Mouse (Mus musculus) embryo, embryonic 10.5 days (tissue): Measurements from ENCODE around the gene Ghrhr.

Experiments used
- DNase-seq: peaks from one replicate; pipeline ENCODE4 v3.0.0-alpha.2; 2015; ENCODE audit warnings: low spot score

Gene Ghrhr

DNA sequence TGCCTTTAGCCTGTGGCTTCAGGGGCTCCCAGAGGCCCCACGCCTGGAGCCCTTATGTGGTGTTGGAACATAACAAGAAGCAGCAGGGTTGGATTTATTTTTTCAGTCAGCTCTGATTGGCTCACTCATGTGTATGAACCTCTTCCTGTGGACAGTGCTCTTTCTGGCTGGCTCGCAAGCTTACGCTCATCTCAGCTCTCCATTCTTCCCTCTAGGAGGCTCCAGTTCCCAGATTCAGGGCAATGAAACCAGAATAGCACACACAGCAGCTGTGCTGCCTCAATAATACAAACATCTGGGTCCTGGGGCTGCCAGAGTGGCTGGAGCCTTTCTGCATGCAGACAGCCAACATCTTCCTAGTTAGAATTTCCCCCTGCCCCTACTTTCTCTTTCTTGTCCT, 20.1 kb downstream of the Ghrhr start:
- peak; percentile 41 for DNase-seq

DNA sequence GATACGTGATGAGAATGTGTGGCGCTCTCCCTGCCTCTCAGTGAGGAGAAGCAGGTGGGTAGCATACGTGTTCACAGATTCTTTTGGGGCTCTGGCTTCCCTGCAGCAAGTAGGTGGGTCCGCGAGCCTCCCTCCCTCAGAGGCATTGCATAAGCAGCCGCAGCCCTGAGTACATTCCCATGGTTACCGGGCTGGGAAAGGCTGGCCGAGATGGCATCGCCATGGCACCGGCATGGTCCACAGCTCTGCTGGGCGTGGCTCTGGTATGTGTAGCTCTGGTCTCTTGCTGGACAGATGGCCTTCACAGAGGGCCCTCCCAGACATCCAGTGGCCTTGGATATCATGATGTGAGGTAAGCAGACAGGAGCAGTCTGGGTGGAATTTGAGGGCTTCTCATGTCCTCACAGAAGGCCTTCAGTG, 20.5 kb downstream of the Ghrhr start:
- peak; percentile 17 for DNase-seq

DNA sequence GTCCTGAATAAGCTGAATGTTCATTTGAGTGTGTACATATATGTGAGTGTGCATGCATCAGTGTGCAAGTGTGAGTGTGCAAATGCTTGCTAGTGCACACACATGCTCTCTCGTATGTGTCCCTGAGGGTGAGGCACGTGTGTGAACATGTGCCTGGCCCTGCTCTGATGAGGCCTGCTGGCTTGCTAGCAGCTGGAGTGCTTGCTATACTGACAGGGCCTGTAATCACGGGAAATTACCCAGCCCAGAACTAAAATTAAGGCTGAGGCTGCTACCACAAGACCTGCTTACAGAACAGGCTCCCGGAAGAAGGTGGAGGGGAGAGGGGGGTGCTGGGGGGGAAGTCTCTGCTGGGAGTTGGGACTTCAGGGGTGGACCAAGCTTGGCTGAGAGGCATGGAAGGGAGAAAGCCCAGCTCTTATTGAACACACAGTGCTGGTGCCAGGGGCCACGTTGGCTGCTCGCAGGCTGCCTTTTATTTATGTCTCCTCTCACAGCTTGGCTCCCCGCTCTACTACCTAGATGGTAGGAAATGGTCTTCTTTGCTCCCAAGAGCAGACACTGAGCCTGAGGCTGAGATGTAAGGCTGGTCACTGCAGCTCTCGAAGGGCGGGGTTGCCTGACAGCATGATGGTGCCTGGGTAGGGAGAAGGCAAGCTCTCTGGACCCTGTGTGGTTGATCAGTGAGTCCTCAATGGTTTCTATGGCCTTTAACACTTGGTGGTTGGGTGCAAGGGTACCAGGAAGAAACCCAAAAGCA, 23.0 kb downstream of the Ghrhr start:
- DNase-seq, result no peak

DNA sequence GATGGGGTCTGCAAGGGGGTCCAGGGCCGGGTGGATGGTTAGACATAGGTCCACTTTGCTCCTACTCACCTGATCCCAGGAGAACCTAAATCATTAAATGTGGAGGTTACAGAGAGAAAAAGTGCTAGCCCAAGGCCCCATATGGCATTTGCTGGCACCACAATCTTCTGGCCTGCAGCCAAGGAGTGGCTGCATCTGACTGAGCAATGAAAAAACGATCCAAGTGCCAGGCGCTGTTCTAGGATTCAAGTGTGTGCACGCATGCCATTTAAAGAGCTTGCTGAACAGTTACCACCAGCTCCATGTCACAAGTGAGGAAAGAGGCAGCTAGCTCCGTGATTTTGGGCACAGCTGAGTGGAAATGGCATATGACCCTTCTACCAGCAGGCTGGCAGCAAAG, 23.8 kb downstream of the Ghrhr start:
- DNase-seq, result no peak

DNA sequence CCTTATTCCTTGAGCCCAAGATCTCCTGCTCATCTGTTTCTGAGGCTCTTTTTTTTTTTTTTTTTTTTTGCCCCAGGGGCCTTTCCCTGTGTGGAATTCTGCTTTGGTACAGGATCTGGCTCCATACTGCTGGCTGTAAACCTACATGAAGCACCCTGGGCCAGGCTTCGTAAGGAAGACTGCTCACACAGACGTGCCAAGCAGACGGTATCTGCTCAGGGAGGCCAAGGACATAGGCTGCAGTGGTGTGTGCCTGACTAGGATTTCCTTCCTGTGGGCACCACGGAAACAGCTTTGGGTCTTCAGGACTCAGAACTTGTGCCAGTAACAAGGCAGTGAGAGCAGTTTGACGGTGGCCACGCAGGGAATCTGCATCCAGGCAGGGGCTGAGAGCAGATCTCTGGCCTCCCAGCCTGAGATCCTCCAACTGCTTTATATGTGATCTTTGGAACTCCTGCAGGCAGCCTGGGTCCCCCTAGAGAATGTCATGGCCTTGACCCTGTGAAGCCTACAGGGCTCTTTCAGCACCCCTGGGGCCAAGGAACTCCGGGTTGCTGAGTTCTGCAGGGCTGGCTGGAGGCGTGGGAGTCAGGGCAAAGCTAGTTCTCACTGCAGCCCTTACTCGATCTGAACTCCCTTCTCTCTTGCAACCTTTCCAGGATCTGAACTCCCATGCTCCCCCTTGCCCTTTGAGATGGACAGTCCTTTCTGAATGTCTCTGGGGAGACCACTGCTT, 26.1 kb downstream of the Ghrhr start:
- no peak for DNase-seq

DNA sequence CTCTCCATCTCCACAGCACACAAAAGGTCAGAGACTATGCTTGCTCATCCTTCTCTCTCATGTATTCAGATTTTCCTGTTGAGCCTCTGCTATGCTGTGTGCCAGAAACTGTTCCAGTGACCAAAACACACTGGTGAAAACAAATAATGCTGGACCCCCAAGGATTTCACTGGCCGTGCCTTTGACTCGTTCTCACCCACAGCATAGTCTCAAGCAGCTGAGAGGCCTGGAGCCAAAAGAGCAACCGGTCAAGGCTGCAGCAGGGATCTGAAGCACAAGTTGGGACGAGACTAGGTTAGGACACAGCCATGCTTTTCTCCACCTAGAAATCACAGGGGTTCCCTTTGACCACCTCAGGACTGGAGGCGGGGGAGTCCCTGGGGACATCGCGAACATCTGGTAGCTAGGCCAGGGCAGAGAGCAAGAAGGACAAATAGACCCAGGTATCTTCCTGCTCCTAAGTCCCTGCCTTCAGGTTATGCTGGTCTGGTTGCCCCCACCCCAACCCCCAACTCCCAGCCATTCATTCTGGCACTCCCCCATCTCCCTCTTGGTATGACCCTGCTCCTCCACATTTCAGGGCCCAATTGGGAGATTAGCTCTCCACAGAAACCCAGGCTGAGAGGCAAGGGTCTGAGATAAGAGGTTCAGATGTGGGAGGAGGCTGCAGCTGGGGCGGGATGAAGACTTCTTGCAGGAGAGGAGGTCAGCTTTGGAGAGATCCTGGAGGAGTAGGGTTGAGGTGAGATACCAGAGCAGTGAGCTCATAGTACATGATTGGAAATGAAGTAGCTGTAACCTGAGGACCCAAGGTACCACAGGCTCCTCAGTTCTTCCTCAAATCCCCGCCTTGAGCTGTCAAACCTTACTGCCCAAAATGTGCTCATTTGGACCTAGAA, 27.6 kb downstream of the Ghrhr start:
- no peak for DNase-seq

DNA sequence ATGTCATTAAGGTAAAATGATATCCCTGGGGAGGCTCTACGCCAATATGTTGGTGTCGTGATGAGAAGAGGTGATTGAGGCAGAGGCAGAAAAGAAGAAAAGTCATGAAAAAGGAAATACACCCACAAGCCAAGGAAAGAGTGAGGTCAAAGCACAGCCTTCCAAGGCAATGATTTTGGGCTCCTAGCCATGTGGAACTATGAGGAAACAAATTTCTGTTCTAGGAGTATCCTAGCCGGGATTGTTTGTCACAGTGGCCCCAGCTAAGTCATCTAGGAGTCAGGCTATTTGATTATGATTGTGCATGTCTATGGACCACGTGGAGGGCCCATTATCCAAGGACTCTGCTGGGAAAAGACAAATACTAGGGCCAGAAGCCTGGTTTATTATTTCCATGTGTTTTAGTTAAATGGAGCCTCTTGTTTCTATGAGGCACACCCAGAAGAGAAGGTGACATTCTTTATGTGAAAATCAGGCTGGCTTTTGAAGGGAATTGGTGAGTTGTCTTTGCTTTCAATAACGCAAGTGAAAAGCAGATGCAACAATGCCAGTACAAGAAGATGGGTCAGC, 28.4 kb downstream of the Ghrhr start:
- no peak for DNase-seq

DNA sequence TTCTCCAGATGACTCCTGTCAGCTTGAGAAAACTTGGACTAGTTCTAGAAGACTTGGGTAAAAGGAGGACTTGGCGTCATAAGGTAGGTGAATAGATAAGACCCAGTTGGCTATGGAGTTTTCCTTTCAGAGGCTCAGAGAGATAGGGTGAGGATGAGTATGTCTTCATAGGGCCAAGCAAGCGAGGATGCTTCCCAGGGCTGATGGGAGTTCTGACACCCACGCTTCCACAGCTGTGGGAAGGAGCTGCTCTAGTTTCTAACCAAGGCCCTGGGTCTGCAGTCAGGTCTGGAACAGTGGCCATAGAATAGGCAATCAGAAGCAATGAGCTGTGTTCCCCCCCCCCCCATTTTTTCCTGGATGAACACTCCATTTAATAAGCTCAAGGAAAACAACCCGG, 31.2 kb downstream of the Ghrhr start:
- no peak for DNase-seq

DNA sequence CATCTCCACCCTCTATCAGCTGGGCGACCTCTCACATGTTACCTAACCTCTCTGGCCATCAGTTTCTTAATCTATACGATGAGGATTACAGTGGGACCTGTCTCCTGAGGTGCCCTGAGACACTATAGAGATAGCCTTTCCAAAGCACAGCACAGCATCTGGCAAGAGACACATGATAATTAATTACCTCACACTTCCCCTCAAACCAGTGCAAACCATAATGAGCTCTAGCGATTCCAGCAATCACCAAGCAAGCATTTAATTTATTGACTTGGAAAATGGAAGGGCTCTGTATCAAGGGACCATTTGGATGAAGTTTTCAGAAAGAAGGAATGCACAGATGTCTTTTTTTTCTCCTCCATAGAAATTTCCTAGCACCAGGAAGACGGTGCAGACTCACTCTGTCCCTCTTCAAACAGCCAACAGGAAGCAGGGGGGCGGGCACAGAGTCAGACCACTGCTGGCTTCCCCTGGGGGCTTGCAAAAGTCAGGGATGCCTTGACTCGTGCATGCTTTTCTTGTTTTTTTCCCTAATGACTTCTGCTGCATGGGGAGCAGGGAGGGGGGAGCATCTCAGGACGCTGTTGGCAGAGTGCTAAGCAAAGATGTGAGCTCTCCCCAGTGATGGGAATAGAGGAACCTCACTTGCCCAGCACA, 34.2 kb downstream of the Ghrhr start:
- DNase-seq, result no peak

DNA sequence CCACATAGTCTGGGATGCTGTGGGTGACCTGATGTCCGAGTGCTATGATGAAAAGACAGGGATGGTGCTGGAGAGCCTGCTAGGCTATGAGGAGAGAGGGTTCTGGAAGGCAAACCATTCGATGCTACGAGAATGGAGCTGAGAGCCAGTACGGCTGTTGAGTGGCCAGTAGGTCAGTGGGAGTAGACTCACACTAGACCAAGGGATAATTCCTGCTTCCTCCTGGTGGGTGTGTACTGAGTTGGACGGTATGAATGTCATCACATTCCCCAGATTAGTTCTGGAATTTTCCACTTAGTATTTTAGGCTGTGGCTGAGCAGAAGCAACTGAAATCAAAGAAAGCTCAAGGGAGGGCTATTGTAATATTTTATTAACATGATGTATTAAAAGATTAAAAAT, 34.9 kb downstream of the Ghrhr start:
- DNase-seq, result no peak

DNA sequence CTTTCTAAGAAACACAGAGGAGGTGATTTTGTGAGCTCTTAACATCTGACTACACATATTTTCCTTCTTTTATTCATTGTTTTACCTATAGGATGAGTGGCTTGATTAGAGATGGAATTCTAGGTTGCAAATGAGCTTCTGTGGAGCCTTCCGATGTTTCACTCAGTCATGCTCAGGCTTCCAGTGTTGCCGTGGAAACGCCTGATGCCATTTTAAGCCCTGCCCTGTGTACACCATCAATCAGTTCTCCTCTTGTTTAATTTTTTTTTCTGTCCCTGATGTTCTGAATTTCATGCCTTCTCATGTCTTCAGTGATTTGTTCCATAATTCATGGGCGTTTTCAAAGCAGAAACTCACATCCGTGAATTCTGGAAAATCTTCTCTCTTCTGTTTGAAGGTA, 40.1 kb downstream of the Ghrhr start:
- peak; percentile 38 for DNase-seq

DNA sequence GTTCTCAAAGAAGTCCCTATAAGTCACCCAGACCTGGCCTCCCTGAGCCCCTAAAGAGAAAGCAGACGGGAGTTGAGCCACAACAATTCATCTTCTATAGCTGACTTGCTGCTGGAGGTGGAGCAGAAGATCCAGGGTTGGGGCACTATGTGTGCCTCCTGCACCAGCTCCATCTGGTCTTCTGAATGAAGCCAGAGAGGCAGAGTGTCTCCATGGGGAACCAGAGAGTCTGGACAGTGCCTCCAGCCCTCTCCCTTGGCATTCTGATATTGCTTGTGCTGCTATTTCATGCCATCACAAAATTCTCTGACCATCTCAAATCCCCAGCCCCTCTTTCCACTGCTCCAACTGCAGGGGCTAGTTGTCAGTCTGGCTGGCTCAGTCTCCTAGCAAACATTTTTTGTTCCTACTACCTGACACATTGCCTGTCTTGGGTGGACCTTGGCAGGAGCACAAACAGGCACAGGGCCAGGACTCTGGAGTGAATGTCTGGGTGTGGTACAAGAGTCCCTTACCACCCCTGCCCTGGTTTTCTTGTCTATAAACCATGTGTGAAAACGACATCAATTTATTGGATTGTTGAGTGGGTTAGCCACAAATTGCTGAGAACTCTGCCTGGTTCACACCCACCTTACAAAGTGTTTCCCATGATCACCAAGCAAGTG, 42.8 kb downstream of the Ghrhr start:
- no peak for DNase-seq

DNA sequence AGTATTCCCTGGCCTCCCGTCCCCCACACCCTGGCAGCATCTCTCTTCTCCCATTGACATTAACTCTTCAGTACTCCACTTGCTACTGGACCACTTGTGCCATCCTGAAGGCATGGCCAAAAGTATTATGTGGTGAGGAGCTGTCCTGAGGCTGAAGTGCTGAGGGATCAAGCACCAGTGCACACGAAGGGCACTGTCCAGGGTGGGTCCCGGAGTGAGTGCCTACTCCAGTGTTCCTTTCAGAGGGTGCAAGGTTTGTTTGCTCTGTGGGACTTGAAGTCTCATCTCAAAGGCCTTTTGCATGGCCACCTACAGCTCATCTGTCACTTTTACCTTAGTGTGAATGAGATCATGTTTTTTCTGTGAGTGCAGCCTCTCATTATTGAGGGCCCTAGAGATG, 44.3 kb downstream of the Ghrhr start:
- peak; percentile 23 for DNase-seq

DNA sequence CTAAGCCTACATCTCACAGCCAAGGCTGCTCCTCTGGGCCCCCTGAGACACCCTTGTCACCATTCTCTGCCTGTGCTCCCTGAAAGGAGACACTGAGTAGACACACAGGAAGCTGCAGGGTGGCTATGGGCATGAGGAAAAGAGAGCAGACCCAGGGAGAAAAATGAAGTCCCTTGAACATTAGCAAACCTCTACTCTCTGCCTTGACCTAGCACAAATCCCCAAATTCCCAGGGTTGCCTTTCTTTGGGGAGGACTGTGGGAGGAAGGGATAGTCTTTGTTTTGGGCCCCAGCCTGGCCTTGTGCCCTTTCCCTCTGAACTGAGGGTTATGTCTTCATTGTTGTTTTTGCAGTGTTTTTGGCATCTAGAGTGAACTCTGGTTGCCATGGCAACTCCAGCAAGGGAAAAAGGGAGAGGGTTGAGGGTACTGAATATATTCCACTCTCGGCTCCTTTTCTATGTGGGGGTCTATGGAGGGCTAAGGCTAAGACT, 44.8 kb downstream of the Ghrhr start:
- peak; percentile 76 for DNase-seq

DNA sequence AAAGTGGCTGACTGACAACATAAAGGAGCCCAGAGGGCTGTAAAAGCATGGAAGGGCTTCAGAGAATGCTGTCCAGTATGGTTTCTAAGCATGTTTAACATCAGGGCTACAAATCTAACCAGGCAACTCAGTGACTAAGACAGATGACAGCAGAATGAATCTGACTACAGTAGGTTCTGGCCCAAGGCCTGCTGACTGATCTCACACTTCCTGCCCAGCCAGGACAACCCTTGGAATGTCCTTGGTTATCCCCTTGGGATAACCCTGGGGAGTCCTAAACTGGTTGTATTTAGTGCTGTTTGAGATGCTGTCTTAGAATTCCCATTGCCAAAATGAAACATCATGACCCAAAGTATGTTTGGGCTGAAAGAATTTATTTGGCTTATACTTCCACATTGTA, 56.0 kb downstream of the Ghrhr start:
- DNase-seq, result no peak

DNA sequence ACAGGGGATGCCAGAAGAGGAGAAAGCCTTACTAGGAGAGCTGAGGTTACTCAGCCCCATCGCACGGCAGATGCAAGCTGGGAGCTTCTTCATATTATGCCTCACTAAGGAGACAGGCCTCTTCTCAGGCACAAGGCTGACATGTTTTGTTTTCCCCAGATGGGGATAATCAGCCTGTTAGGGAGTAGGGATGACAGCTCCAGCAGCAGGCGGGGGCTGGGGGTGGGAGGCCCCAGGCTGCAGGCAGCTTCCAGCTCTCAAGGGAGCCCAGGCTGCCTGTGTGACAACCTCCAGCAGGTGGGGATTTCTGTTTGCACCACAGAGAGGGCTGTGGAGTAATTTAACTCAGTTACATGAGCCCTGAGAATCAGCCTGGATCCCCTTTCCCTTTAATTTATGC, 58.3 kb downstream of the Ghrhr start:
- DNase-seq, result peak; percentile 46

DNA sequence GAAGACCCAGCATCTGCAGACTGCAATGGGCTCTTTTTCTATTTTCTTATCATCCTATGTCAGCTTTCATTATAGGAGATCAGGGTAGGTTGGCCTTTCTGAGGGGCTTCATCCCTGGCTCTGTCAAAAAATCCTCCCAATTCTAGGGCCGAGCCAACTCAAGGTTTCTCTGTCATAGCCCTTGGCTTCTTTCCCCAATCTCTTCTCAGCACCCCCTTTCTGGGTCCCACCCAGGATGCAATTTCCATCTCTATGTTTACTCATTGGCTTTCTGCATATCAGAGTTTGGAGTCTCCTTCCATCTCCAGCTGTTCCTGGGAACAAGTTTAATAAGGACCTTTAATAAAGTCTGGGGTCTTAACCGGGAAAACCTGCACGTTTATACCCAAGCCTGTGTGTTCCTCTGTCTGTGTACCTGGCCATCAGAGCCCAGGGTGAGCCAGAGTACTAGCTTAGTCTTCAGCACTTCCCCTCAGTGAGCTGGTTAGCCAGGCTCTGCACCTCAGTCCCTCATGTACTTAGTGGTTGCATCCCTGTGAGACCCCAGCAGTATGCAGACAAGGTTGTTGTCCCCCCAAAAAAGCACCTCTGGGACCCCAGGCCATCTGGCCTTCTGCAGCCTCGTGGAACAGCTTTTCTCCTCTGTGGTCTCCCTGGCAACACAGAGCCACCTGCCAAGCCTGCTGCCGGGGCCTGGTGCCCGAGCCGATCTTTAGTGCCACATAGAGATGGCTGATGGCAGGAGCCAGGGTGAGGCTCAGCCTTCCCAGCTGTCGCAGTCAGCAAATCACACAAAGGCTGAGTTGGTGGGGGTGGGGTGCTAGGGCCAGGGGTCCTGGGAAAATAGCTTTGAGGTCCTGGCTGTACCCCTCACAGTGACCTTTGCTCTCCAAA, 59.4 kb downstream of the Ghrhr start:
- peak; percentile 26 for DNase-seq

DNA sequence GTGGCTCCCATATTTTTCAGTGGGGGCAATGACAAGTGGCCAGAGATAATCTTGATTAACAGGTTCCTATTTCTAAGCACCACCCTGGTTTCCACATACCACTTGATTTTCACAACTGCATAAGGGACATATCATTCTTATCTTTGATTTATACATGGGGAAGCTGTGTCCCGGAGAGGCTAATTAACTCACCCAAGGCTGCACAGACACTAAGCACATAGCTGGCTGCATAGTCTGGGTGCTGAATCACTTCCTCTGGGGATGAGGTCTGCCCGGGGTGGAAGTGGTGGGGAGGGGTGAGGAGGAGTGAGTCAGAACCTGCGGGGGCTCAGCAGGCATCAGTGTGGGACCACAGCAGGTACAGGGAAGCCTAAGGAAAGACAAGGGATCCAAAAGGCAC, 61.8 kb downstream of the Ghrhr start:
- no peak for DNase-seq
